Mouse (Mus musculus): ENCODE data around the gene Kncn. TPM values are rescaled to one million over a fixed set of nuclear protein-coding genes. Genes with fewer than 3 reads are reported as not detected.

The Kncn gene
- polyA plus RNA-seq, 1 experiment from 2014 or later: 0.31 TPM

DNA sequence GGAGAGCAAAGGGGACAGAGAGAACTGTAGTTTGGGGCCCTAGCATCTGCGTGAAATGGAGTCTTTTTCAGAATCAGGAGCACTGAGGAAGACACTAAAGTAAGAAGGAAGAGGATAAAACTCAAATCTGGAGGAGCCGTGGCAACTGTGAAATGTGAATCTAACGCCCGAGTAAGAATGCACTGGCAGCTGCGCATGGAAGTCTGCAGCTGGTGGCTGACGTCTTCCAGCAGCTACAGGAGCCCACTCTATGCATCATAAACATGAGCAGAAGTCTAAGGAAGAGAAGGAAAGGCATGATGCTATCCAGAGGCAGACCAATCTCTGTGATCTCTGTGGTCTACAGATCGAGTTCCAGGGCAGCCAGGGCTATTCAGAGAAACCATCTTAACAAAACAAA is 43.4 kb downstream of the Kncn start:
- no peak for ATAC-seq (ENCODE audit: low read depth)
- Histone ChIP-seq H3K4me1 (ENCODE audit: control insufficient read depth, insufficient read depth, low read length) (no peaks in the 10 kb centered on the region), H3K9me3 (ENCODE audit: control insufficient read depth, low read length) (no peaks in the 10 kb centered on the region), H3K4me2 (ENCODE audit: low read depth, low read length) (no peak overlapping the region), H3K9ac (ENCODE audit: low read depth, low read length) (no peak overlapping the region), H3K27ac (replicated peaks; ENCODE audit: low read depth, low read length) (no peak overlapping the region), H3K4me3 (ENCODE audit: low read depth, low read length) (no peak overlapping the region), H3K36me3 (ENCODE audit: control insufficient read depth, insufficient read depth, low read length) (no peaks in the 10 kb centered on the region), H3K27me3 (replicated peaks; ENCODE audit: control insufficient read depth, insufficient read depth, low read length) (peaks cover 41% of the 10 kb centered on the region)
- DNase-seq (ENCODE audit: low spot score): no peak
- WGBS: 50% methylated on average over 7 of the region's 7 CpGs

- Histone ChIP-seq H3K36me3 (ENCODE audit: control insufficient read depth, insufficient read depth, low read length) (no peaks in the 10 kb centered on the region), H3K4me3 (ENCODE audit: low read depth, low read length) (no peak overlapping the region), H3K9ac (ENCODE audit: low read depth, low read length) (no peak overlapping the region), H3K9me3 (ENCODE audit: control insufficient read depth, low read length) (no peaks in the 10 kb centered on the region), H3K4me2 (ENCODE audit: low read depth, low read length) (no peak overlapping the region), H3K27me3 (replicated peaks; ENCODE audit: control insufficient read depth, insufficient read depth, low read length) (peaks cover 78% of the 10 kb centered on the region), H3K4me1 (ENCODE audit: control insufficient read depth, insufficient read depth, low read length) (no peaks in the 10 kb centered on the region), H3K27ac (replicated peaks; ENCODE audit: low read depth, low read length) (no peak overlapping the region)
- ATAC-seq (ENCODE audit: low read depth) (no peak), DNase-seq (ENCODE audit: low spot score) (no peak)
- WGBS: 64% methylated on average over 13 of the region's 13 CpGs
These were observed 47.4 kb downstream of the Kncn start for GRCm38 (mm10) chr4:115931556-115932088.

GRCm38 (mm10) chr4:115935835-115936581 is 51.8 kb downstream of the Kncn start:
- H3K9ac ChIP-seq (ENCODE audit: low read depth, low read length): no peak overlapping the region
- no peak overlapping the region for H3K27ac ChIP-seq (replicated peaks; ENCODE audit: low read depth, low read length)
- ATAC-seq (ENCODE audit: low read depth) (no peak), DNase-seq (ENCODE audit: low spot score) (no peak)
- H3K36me3 ChIP-seq (ENCODE audit: control insufficient read depth, insufficient read depth, low read length): no peaks in the 10 kb centered on the region
- 0 out of 2 replicates have a peak, but pooled peaks cover 3% of the 10 kb centered on the region for H3K4me1 ChIP-seq (ENCODE audit: control insufficient read depth, insufficient read depth, low read length)
- H3K4me2 ChIP-seq (ENCODE audit: low read depth, low read length): peak overlapping the region; percentile 27
- no peaks in the 10 kb centered on the region for H3K9me3 ChIP-seq (ENCODE audit: control insufficient read depth, low read length)
- WGBS: under 1% methylated on average over 36 of the region's 36 CpGs
- H3K27me3 ChIP-seq (replicated peaks; ENCODE audit: control insufficient read depth, insufficient read depth, low read length): peaks cover 96% of the 10 kb centered on the region
- peak overlapping the region; percentile 17; the same call in 1 of the 2 replicates for H3K4me3 ChIP-seq (ENCODE audit: low read depth, low read length)

DNA sequence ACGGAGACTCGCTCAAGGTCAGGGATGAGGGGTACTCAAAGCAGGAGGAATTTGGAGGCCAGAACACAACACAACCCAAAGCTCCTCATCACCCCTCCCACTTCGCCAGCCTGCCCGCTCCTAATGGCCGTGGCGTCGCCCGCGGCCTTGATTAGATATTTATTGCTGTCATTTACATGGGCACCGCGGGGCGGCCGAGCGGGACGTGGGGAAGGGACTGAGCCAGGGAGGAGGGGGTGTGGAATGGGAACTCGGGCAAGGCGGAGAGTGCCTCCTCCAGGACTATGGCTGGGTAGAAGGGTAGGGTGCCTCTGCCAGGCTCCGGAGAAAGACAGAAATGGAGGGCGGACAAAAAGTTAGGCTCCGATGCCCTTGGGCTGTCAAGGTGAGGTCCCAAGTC is 52.4 kb downstream of the Kncn start:
- H3K4me3 ChIP-seq (ENCODE audit: low read depth, low read length): peak overlapping the region; percentile 17
- H3K4me1 ChIP-seq (ENCODE audit: control insufficient read depth, insufficient read depth, low read length): 0 out of 2 replicates have a peak, but pooled peaks cover 3% of the 10 kb centered on the region
- H3K9me3 ChIP-seq (ENCODE audit: control insufficient read depth, low read length): no peaks in the 10 kb centered on the region
- no peak overlapping the region for H3K9ac ChIP-seq (ENCODE audit: low read depth, low read length)
- H3K27ac ChIP-seq (replicated peaks; ENCODE audit: low read depth, low read length): no peak overlapping the region
- WGBS: 3% methylated on average over 20 of the region's 20 CpGs
- no peak for ATAC-seq (ENCODE audit: low read depth)
- peaks cover 96% of the 10 kb centered on the region for H3K27me3 ChIP-seq (replicated peaks; ENCODE audit: control insufficient read depth, insufficient read depth, low read length)
- peak overlapping the region; percentile 27 for H3K4me2 ChIP-seq (ENCODE audit: low read depth, low read length)
- no peaks in the 10 kb centered on the region for H3K36me3 ChIP-seq (ENCODE audit: control insufficient read depth, insufficient read depth, low read length)
- no peak for DNase-seq (ENCODE audit: low spot score)

GRCm38 (mm10) chr4:115937061-115937976 is 53.1 kb downstream of the Kncn start:
- peak overlapping the region; percentile 67; the same call in 1 of the 2 replicates for H3K4me2 ChIP-seq (ENCODE audit: low read depth, low read length)
- H3K9ac ChIP-seq (ENCODE audit: low read depth, low read length): no peak overlapping the region
- 0 out of 2 replicates have a peak, but pooled peaks cover 3% of the 10 kb centered on the region for H3K4me1 ChIP-seq (ENCODE audit: control insufficient read depth, insufficient read depth, low read length)
- H3K27me3 ChIP-seq (replicated peaks; ENCODE audit: control insufficient read depth, insufficient read depth, low read length): peaks cover 96% of the 10 kb centered on the region
- no peak overlapping the region for H3K27ac ChIP-seq (replicated peaks; ENCODE audit: low read depth, low read length)
- H3K9me3 ChIP-seq (ENCODE audit: control insufficient read depth, low read length): no peaks in the 10 kb centered on the region
- no peak for ATAC-seq (ENCODE audit: low read depth)
- 8% methylated on average over 19 of the region's 19 CpGs for WGBS
- no peaks in the 10 kb centered on the region for H3K36me3 ChIP-seq (ENCODE audit: control insufficient read depth, insufficient read depth, low read length)
- peak overlapping the region; percentile 17; the same call in 1 of the 2 replicates for H3K4me3 ChIP-seq (ENCODE audit: low read depth, low read length)
- no peak for DNase-seq (ENCODE audit: low spot score)

DNA sequence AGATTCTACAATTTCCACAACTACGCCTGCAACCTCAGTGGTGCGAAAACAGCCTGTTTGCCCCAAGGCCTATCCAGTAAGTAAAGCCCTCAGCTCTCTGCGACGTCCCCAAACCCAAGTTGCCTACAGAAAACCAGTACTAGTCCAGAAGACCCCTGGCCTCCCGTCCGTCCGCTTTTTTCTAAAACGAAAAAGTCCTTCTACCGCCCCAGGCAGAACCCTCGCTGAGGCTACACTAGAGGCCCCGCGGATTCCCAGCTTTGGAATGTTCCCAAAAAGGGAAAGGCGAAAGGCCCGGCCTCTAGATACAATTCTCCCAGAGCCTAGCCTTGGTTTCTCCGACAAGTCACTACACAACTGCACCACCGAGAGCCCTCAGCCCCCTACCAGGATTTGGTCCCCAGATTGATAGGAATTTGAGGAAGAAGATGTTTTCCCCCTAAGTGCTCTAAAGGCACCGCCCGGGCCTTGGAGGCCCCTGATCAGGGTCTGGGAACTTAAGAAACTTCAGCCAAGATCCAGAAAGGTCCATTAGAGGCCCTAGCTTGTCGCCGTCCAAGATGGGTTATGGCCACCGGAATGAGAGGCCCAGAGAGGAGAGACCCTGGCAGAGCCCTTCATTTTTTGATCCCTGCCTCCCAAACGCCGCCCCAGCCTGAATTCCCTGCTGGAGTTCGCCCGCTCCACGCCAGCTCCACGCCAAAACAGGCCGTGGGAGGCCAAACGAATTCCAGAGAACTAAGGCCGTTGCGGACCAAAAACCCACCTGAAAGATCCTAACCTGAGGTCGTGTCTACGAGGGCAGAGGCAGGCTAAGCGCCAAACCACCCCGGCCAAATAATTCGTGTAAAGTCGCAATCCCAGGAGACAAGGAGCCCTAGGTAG is 54.3 kb downstream of the Kncn start:
- Histone ChIP-seq H3K36me3 (ENCODE audit: control insufficient read depth, insufficient read depth, low read length) (no peaks in the 10 kb centered on the region), H3K27me3 (replicated peaks; ENCODE audit: control insufficient read depth, insufficient read depth, low read length) (peaks cover 96% of the 10 kb centered on the region), H3K4me3 (ENCODE audit: low read depth, low read length) (peak overlapping the region; percentile 44), H3K9me3 (ENCODE audit: control insufficient read depth, low read length) (no peaks in the 10 kb centered on the region), H3K4me2 (ENCODE audit: low read depth, low read length) (peak overlapping the region; percentile 67), H3K4me1 (ENCODE audit: control insufficient read depth, insufficient read depth, low read length) (0 out of 2 replicates have a peak, but pooled peaks cover 3% of the 10 kb centered on the region), H3K27ac (replicated peaks; ENCODE audit: low read depth, low read length) (no peak overlapping the region), H3K9ac (ENCODE audit: low read depth, low read length) (peak overlapping the region; percentile 43; the same call in 1 of the 2 replicates)
- ATAC-seq (ENCODE audit: low read depth): no peak
- no peak for DNase-seq (ENCODE audit: low spot score)
- 2% methylated on average over 37 of the region's 37 CpGs for WGBS
